Mouse (Mus musculus): Measurements from ENCODE around the gene Fgg.

DNA sequence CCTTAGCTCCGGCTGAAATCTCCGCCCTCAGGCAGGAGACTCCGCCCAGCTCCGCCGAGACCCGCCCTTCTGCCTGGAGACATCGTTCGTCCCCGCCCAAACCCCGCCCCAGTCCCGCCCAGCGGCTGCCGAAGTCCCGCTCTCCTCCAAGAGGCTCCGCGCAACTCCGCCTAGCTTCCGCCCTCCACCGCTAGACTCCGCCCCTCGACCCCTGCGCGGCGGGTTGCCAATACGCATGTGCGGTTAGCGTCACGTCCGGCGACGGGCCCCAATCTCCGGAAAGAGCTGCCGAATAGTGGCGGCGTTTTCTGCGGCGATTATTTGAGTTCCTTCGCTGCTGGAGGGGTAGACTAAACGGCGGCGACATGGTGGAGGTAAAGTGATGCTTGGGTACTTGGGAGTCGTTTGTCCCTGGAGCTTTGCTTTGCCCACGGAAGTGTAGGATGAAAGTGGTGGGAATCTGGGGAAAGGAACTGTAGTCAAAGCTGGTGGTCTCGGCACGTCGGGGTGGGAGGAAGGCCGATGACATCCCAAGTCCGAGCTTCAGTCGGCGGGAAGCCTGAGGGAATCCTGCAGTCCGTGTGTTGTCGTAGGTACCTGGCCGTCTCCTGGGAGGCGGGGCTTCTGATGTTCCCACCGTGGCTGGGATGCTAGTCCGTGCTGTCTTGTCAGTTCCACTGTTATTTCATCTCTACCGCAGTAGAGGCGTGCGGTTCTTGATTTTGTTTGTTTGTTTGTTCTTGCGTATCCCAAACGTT, 47.9 kb downstream of the Fgg start, which contains the start of gene Plrg1:
- TF ChIP-seq POLR2A (IDR thresholded peaks at IDR 0.05; ENCODE audit: insufficient read depth, low read depth, low read length): peak; percentile 89
- no peak for TF ChIP-seq CTCF (IDR thresholded peaks at IDR 0.05; ENCODE audit: insufficient read depth, low read depth, low read length)

All from olfactory bulb, adult 2 months (tissue).